Mouse (Mus musculus) liver, embryonic 14.5 days (tissue): ENCODE results near the gene Tpm1.

Experiments
- CTCF ChIP-seq: IDR thresholded peaks from 2 replicates; pipeline ENCODE4 v1.5.1; 2016; ENCODE audit warnings: antibody characterized with exemption, low read depth, control low read depth
- EP300 ChIP-seq: IDR thresholded peaks from 2 replicates; pipeline ENCODE4 v1.6.1; 2016; ENCODE audit warnings: antibody characterized with exemption, low read depth

DNA sequence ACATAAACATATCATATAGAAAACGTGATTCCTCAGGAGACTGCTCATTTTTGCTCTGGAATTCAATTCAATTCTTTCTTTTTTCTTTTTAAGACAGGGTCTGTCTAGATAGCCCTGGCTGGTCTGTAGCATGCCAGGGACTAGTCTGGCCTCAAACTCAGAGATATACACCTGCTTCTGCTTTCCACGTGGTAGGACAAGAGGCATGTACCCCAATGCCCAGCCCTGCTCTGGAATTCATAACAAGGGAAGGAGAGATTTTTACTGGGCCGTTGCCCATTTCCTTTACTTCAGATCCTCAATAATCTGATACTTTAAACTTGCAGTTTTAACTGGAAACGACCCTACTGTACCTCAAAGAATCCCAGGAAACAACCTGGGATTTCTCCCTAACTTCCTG is 20.3 kb downstream of the Tpm1 start:
- TF ChIP-seq CTCF (no peak), EP300 (no peak)
